Mouse (Mus musculus) sigmoid colon, adult 10 weeks (tissue): ENCODE results near the gene Tank. TPM values are rescaled to one million over a fixed set of nuclear protein-coding genes. Genes with fewer than 3 reads are reported as not detected.

Experiments
- polyA plus RNA-seq: library from polyadenylated mRNA; stranded (reverse); fragments of 350-450 nt; fragmentation: Illumina TruSeq; extraction: RNeasy Lipid Tissue Mini Kit (QIAGEN cat#74804); gene quantifications from one replicate; pipeline ENCODE4 v1.2.3, GENCODE M21; 2014; ENCODE audit warnings: low read depth, low replicate concordance

Gene Tank
- polyA plus RNA-seq: 182 TPM

DNA sequence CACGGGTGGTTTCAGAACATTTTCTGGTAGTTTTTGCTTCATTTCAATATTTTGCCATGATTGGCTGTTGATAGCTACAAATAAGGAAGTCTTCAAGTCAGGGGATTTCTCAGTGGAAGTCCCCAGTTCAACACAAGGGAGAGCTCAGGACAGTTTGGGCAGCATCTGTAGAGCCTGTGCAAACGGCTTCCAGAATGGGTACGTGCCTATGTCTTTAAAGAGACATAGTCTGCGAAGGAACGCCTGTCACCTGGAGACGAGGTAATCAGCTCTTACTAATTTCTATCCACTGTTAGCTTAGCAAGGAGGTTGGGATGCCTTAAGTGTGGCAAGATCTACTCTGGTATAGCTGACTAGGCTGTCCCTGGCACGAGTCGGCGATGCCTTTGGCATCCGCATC is at the start of gene Tank:
Gene Tank (plus strand): TSS at position 153 of the 400 bp plus-strand sequence.

Other genes with a start within 250 kb of the Tank start
- gene Psmd14, start 133.1 kb downstream of the Tank start, polyA plus RNA-seq: 348 TPM
- gene Tbr1, start 224.3 kb downstream of the Tank start, polyA plus RNA-seq: not detected